Mouse (Mus musculus) urinary bladder, postnatal 14 days (tissue): ENCODE data around the gene Olfr118.
"Not testable (repeated sequence)": the region's sequence is repeated elsewhere in the genome, so short reads cannot be mapped to it uniquely, and the experiment has no call there.

ENCODE experiments used
- DNase-seq: peaks from one replicate; pipeline ENCODE4 v3.0.0; 2021; ENCODE audit warnings: low spot score

The Olfr118 gene

DNA sequence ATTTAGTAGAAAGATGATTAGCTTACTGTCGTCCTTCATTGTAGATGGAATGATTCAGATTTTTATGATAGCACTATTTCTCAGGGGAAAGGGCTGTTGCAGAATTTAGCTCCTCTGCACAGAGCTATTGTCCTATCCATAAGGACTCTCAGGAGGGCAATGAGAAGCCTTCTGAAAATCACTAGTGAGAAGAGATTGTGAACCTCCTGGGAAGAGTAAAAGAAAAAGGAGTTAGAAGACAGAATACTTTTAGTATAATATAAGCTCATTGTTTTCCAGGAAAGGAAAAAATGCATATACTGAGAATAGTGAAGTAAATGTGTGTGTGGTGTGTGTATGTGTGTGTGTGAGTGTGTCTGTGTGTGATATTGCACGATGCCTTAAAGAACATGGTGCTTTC, at the start of gene Olfr118:
Olfr118 (plus strand) TSS at position 301 of the 400 bp plus-strand sequence.
- no peak for DNase-seq

DNA sequence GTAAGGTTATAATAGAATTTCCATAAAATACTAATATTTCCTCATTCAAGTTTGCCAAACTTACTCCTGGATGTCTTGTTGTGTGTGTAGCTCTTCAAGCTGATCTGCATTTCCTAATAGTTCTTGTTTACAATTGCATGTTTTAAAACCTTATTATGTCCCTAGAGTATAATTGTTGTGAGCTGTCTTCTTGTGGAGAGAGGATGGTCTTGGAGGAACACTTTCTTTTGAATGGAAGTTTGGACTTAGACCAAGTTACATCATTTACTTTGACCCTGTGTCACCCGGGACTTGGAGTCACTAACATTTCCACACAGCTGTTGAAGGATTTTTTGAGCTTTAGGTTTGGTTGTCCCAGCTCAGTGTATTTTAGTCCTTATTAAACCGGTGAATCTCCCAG, 39.8 kb upstream of the Olfr118 start, which contains the start of the genes Olfr115 and Olfr116:
Olfr115 (minus strand) TSS at position 101 of the 400 bp plus-strand sequence.
Olfr116 (minus strand) TSS at position 191 of the 400 bp plus-strand sequence.
- DNase-seq = no peak

DNA sequence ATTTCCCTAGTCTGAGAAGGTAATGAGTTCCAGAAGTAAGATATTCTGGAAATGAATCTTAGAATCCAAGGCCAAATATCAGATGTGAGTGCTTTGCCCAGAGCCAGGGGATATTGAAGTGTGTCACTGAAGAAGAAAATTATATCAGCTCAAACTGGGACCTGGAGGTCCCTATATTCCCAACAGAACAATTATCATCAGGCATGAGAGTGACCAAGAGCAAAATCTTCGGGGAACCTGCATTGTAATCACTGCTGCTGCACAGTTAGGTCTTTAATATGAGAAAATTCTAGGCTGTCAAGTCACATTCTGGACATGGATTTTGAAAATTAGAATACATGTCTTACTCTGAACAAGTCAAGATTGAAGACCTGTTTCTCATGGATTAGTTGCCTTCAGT, 3.1 kb upstream of the Olfr118 start, which contains the start of gene Olfr117:
Olfr117 (minus strand) TSS at position 101 of the 400 bp plus-strand sequence.
- no peak for DNase-seq

DNA sequence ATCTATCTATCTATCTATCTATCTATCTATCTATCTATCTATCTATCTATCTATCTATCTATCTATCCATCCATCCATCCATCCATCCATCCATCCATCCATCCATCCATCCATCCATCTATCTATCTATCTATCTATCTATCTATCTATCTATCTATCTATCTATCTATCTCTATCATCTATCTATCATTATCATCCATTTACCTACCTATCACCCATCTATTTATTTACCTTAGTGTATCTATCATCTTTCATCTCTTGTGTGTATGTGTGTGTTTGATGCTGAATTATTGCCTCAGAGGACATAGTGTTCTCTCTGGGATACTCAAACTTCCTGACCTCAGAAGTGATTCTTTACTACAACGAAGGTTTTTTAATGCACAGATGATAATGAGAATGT, 29.5 kb downstream of the Olfr118 start, which contains the start of gene Olfr119:
Olfr119 (plus strand) TSS at position 301 of the 400 bp plus-strand sequence.
- not testable (repeated sequence) for DNase-seq

DNA sequence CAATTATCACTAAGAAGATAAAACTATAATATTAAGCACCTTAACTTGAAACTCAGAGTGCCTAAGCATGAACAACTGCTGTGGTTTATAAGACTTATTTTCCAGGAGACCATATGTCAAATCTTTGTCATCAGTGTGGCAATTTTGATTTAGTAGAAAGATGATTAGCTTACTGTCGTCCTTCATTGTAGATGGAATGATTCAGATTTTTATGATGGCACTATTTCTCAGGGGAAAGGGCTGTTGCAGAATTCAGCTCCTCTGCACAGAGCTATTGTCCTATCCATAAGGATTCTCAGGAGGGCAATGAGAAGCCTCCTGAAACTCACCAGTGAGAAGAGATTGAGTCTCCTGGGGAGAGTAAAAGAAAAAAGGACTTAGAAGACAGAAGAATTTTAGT, 54.7 kb downstream of the Olfr118 start, which contains the start of gene Olfr120:
Olfr120 (plus strand) TSS at position 301 of the 400 bp plus-strand sequence.
- DNase-seq = no peak
